Comparison of ENCODE assay signal across 18 mouse cellular contexts in the genomic region with DNA sequence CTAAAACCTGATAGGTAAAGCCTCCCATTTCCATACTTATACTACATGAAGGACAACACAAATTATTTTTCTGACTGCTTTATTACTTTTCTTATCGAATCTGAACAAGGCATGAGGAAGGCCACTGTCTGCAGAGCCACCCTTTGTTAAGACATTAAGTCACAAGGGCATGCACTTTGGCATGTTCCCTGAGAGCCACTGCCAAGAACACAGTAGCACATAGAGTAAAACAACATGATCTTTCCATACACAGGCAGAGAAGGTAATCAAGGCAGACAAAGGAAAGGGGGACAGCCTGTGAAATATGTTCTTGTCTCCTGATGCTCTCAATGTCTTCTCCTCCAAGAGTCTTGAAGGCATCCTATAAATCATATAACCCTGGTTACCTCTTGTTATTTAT. TPM values are rescaled to one million over a fixed set of nuclear protein-coding genes. Genes with fewer than 3 reads are reported as not detected.
DNase-seq lines count a peak whose midpoint lies in the region; ATAC-seq and TF ChIP-seq lines count a peak whose summit lies in the region.
"Had no signal": no experiment of that assay in that cellular context is flagged by ENCODE, and none has a peak within 500 bp of the region (broad histone marks: within the 10 kb centered on the region; RNA-seq: fewer than 3 reads in every experiment).

No protein-coding gene starts in this region.

- TF ChIP-seq CTCF in lung, postnatal 0 days (IDR thresholded peaks at IDR 0.05) = no peak

- no peak overlapping the region for H3K4me3 ChIP-seq in heart, embryonic 11.5 days (ENCODE audit: low read depth, low read length)
- no peak overlapping the region for H3K4me3 ChIP-seq in lung, postnatal 0 days (ENCODE audit: low read depth, low read length)
- H3K4me3 ChIP-seq: embryonic facial prominence, embryonic 12.5 days; forebrain, embryonic 15.5 days; hindbrain, embryonic 10.5 days; intestine, embryonic 15.5 days had no signal

- no peak for TF ChIP-seq EP300 in lung, postnatal 0 days (IDR thresholded peaks at IDR 0.05)

- H3K4me2 ChIP-seq in heart, embryonic 11.5 days = no peak overlapping the region
- no peak overlapping the region for H3K4me2 ChIP-seq in lung, postnatal 0 days (replicated peaks; ENCODE audit: low read depth, low read length)
- H3K4me2 ChIP-seq: embryonic facial prominence, embryonic 12.5 days; forebrain, embryonic 15.5 days; hindbrain, embryonic 14.5 days; intestine, embryonic 15.5 days had no signal

- H3K27ac ChIP-seq in heart, embryonic 11.5 days (ENCODE audit: low read depth, low read length) = no peak overlapping the region
- no peak overlapping the region for H3K27ac ChIP-seq in lung, postnatal 0 days (ENCODE audit: low read length)
- H3K27ac ChIP-seq: embryonic facial prominence, embryonic 12.5 days; forebrain, embryonic 15.5 days; hindbrain, embryonic 10.5 days; hindbrain, embryonic 14.5 days; intestine, embryonic 15.5 days had no signal

- no peak overlapping the region for H3K9ac ChIP-seq in heart, embryonic 11.5 days (ENCODE audit: low read depth, low read length)
- H3K9ac ChIP-seq in lung, postnatal 0 days (replicated peaks; ENCODE audit: low read depth) = no peak overlapping the region
- H3K9ac ChIP-seq: embryonic facial prominence, embryonic 12.5 days; forebrain, embryonic 15.5 days; hindbrain, embryonic 14.5 days; intestine, embryonic 15.5 days had no signal

- H3K4me1 ChIP-seq in heart, embryonic 11.5 days (ENCODE audit: control insufficient read depth, insufficient read depth, low read length) = 0 out of 2 replicates have a peak, but pooled peaks cover 7% of the 10 kb centered on the region
- H3K4me1 ChIP-seq in lung, postnatal 0 days (ENCODE audit: insufficient read depth, low read depth, low read length) = peaks cover 4% of the 10 kb centered on the region
- H3K4me1 ChIP-seq: forebrain, embryonic 15.5 days had no signal

- DNase-seq in adrenal gland, adult 8-10 months = peak; percentile 20
- DNase-seq in adrenal gland, adult 18-20 months (ENCODE audit: low spot score in 2 of 2) = no peak
- peak; percentile 21 for DNase-seq in heart, adult 8-10 months (ENCODE audit: low spot score)
- DNase-seq in lung, postnatal 36 days = peak; percentile 38
- no peak for DNase-seq in lung, postnatal 0 days (ENCODE audit: low spot score)
- no peak for DNase-seq in thymus, adult 18-20 months
- DNase-seq: cerebellum, adult 2 months; cerebellum, postnatal 25 days; gastrocnemius, postnatal 10 days had no signal

- H3K9me3 ChIP-seq in heart, embryonic 11.5 days (replicated peaks; ENCODE audit: control insufficient read depth, low read length) = no peaks in the 10 kb centered on the region
- no peaks in the 10 kb centered on the region for H3K9me3 ChIP-seq in lung, postnatal 0 days (ENCODE audit: low read length)
- H3K9me3 ChIP-seq: embryonic facial prominence, embryonic 12.5 days; forebrain, embryonic 15.5 days; hindbrain, embryonic 10.5 days; intestine, embryonic 15.5 days had no signal

- H3K27me3 ChIP-seq in heart, embryonic 11.5 days (ENCODE audit: control insufficient read depth, insufficient read depth, low read length) = no peaks in the 10 kb centered on the region
- no peaks in the 10 kb centered on the region for H3K27me3 ChIP-seq in lung, postnatal 0 days (replicated peaks; ENCODE audit: insufficient read depth, low read length)
- H3K27me3 ChIP-seq: CH12.LX; embryonic facial prominence, embryonic 12.5 days; forebrain, embryonic 15.5 days; intestine, embryonic 15.5 days; Patski had no signal

- WGBS in heart, embryonic 11.5 days (ENCODE audit: insufficient replicate concordance) = 84% methylated on average over 1 of the region's 1 CpGs
- WGBS in lung, postnatal 0 days = 64% methylated on average over 1 of the region's 1 CpGs

- no peak for ATAC-seq in heart, embryonic 11.5 days (replicated peaks; ENCODE audit: insufficient number of reproducible peaks, low FRiP score, low TSS enrichment)
- no peak for ATAC-seq in lung, postnatal 0 days
- ATAC-seq: activated CD4-positive, CD25-positive, alpha-beta regulatory T cell, adult 4 months; forebrain, embryonic 15.5 days; intestine, embryonic 15.5 days; Patski had no signal

- H3K36me3 ChIP-seq in heart, embryonic 11.5 days (ENCODE audit: control insufficient read depth, insufficient read depth, low read length) = no peaks in the 10 kb centered on the region
- H3K36me3 ChIP-seq in lung, postnatal 0 days (ENCODE audit: insufficient read depth, low read length) = no peaks in the 10 kb centered on the region
- H3K36me3 ChIP-seq: embryonic facial prominence, embryonic 12.5 days; forebrain, embryonic 15.5 days; hindbrain, embryonic 10.5 days; intestine, embryonic 15.5 days had no signal

RNA-seq across cellular contexts. Expression of a gene that starts 30.7 kb away (rescaled TPM):
- total RNA-seq in adrenal gland, adult 8-10 months (2022) = 10 to 100 TPM; 17.8 to 35.6 (median 28.3) TPM
- 10 to 100 TPM; 15.0 to 16.4 TPM for total RNA-seq in adrenal gland, adult 18-20 months (2021)
- 10 to 100 TPM in 3 of 4 experiments, 1 to 10 TPM in 1; 9.1 to 14.9 (median 13.8) TPM for total RNA-seq in heart, adult 8-10 months (2022)
- 43.9 and 47.4 TPM in 2 replicates for polyA plus RNA-seq in heart, embryonic 11.5 days (2014; fragmentation: Nextera tagmentation; extraction: Ambion mirVana)
- polyA plus RNA-seq in lung, postnatal 0 days (2015; fragmentation: Nextera tagmentation; extraction: Ambion mirVana) = 27.0 and 38.9 TPM in 2 replicates

RNA-seq across cellular contexts. Expression of a gene that starts 43.5 kb away (rescaled TPM):
- total RNA-seq in adrenal gland, adult 8-10 months (2022) = 10 to 100 TPM in 2 of 4 experiments, 1 to 10 TPM in 2; 6.3 to 11.2 (median 9.5) TPM
- total RNA-seq in adrenal gland, adult 18-20 months (2021) = 1 to 10 TPM; 4.8 TPM
- total RNA-seq in heart, adult 8-10 months (2022) = 10 to 100 TPM in 3 of 4 experiments, 1 to 10 TPM in 1; 8.9 to 13.3 (median 11.3) TPM
- polyA plus RNA-seq in heart, embryonic 11.5 days (2014; fragmentation: Nextera tagmentation; extraction: Ambion mirVana) = 3.8 and 4.0 TPM in 2 replicates
- polyA plus RNA-seq in lung, postnatal 0 days (2015; fragmentation: Nextera tagmentation; extraction: Ambion mirVana) = 18.9 TPM in 2 replicates

Comparison
In these comparisons a context has a peak if more than half of its experiments do, and no peak if none do; other contexts are left out.
1. DNase-seq: peak in adrenal gland, adult 8-10 months (single experiment), heart, adult 8-10 months (single experiment) and lung, postnatal 36 days (single experiment); none in adrenal gland, adult 18-20 months (0 of 2), lung, postnatal 0 days (single experiment) and thymus, adult 18-20 months (0 of 2).